Mouse (Mus musculus): Measurements from ENCODE around the gene Mrtfb. TPM values are rescaled to one million over a fixed set of nuclear protein-coding genes. Genes with fewer than 3 reads are reported as not detected.
A peak's percentile ranks its signal among the peaks of the same experiment; 100 is the strongest.

Gene Mrtfb
- polyA plus RNA-seq, 2 experiments, result 1.1 to 3.3 TPM

DNA sequence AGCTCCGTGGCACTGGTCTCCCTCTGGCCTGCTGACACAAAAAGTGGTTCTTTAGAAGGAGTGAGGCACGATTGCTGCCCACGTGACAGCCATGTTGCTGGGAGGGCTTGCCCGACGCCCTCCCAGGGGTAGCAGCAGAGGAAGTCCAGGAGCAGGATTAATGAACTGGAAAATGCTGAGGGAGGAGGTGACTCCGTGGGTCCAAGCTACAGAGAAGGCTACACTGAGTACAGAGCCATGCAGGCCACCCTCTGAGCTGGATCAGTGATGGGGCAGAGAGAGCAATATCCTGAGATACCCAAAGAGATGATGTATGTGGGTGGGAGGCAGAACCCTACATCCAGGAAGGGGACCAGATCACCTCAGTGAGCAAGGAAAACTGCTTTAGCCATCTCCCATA is 148.4 kb downstream of the Mrtfb start:
- no peaks in the 10 kb centered on the region for H3K4me1 ChIP-seq (replicated peaks; ENCODE audit: control insufficient read depth in 2 of 2, insufficient read depth in 2 of 2, low read length in 1 of 2)
- no peak for TF ChIP-seq EP300 (IDR thresholded peaks at IDR 0.05; ENCODE audit: low read depth)
- no peak overlapping the region for H3K4me3 ChIP-seq (ENCODE audit: insufficient read depth in 1 of 2, low read depth in 2 of 2, low read length in 2 of 2)
- no peak overlapping the region for H3K4me2 ChIP-seq (ENCODE audit: low read depth)
- H3K9me3 ChIP-seq (ENCODE audit: control insufficient read depth, low read length), result no peaks in the 10 kb centered on the region
- no peak for ATAC-seq (ENCODE audit: insufficient read depth)
- no peaks in the 10 kb centered on the region for H3K36me3 ChIP-seq (replicated peaks; ENCODE audit: control insufficient read depth, insufficient read depth, low read depth)
- H3K27ac ChIP-seq, result no peak overlapping the region
- 71% methylated on average over 6 of the region's 6 CpGs for WGBS (ENCODE audit: insufficient replicate concordance)
- H3K9ac ChIP-seq (replicated peaks), result no peak overlapping the region
- H3K27me3 ChIP-seq (ENCODE audit: control insufficient read depth, insufficient read depth, low read length), result no peaks in the 10 kb centered on the region
- DNase-seq (ENCODE audit: low read depth in 3 of 3, low spot score in 3 of 3), result no peak

DNA sequence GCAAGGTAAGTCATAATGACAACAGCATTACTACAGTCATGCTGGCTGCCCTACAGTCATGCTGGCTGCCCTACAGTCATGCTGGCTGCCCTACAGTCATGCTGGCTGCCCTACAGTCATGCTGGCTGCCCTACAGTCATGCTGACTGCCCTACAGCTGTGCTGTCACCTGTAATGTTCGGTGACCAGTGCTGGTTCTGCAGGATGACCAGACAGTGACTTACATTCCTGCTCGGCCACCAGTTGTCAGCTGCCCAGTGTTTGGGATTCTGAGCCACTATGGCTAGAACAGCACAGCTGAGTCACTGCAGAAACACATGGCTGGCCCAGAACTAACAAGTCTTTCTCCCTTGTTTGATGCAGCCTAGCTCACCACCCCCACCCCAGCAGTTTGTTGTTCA is 149.1 kb downstream of the Mrtfb start:
- Histone ChIP-seq H3K4me1 (replicated peaks; ENCODE audit: control insufficient read depth in 2 of 2, insufficient read depth in 2 of 2, low read length in 1 of 2) (no peaks in the 10 kb centered on the region), H3K27me3 (ENCODE audit: control insufficient read depth, insufficient read depth, low read length) (no peaks in the 10 kb centered on the region), H3K9me3 (ENCODE audit: control insufficient read depth, low read length) (no peaks in the 10 kb centered on the region), H3K9ac (replicated peaks) (no peak overlapping the region), H3K36me3 (replicated peaks; ENCODE audit: control insufficient read depth, insufficient read depth, low read depth) (0 out of 2 replicates have a peak, but pooled peaks cover under 1% of the 10 kb centered on the region), H3K27ac (no peak overlapping the region), H3K4me3 (ENCODE audit: insufficient read depth in 1 of 2, low read depth in 2 of 2, low read length in 2 of 2) (no peak overlapping the region), H3K4me2 (ENCODE audit: low read depth) (no peak overlapping the region)
- ATAC-seq (ENCODE audit: insufficient read depth), result no peak
- TF ChIP-seq EP300 (IDR thresholded peaks at IDR 0.05; ENCODE audit: low read depth) (no peak), CTCF (IDR thresholded peaks at IDR 0.05; ENCODE audit: low read depth) (no peak)
- DNase-seq (ENCODE audit: low read depth in 3 of 3, low spot score in 3 of 3), result no peak
- WGBS (ENCODE audit: insufficient replicate concordance), result 63% methylated on average over 2 of the region's 2 CpGs

DNA sequence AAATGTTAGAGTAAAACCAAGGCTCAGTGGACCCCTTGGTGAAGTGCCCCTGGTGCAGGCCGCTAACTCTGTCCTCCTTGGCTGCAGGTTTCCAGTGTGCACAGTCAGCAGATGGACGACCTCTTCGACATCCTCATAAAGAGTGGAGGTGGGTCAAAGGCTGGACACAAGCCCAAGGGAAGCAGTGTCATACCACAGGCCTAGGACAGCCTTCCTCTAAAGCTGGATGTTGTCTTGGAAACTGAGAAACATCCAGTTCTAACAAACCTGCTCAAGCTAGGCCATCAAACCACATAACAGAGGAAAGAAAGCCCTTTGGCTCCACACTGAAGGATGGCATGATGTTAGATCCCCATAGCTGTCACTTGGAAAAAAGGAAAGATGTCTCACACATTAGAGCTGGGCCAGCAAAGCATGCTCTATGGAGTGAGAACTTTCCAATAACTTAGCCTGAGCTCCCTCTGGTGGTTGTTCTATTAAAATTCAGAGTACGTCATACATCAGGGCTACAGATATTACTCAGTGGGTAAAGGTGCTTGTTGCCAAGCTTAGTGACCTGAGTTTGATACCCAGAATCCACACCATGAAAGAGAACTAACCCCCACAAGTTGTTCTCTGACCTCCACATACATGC is 153.4 kb downstream of the Mrtfb start:
- ATAC-seq (ENCODE audit: insufficient read depth), result no peak
- DNase-seq (ENCODE audit: low read depth in 3 of 3, low spot score in 3 of 3), result peak in 2 of 3 experiments; percentile 22
- Histone ChIP-seq H3K4me1 (replicated peaks; ENCODE audit: control insufficient read depth in 2 of 2, insufficient read depth in 2 of 2, low read length in 1 of 2) (no peaks in the 10 kb centered on the region), H3K4me3 (ENCODE audit: insufficient read depth in 1 of 2, low read depth in 2 of 2, low read length in 2 of 2) (no peak overlapping the region), H3K9me3 (ENCODE audit: control insufficient read depth, low read length) (no peaks in the 10 kb centered on the region), H3K36me3 (replicated peaks; ENCODE audit: control insufficient read depth, insufficient read depth, low read depth) (peaks cover 4% of the 10 kb centered on the region; the same call in 1 of the 2 replicates), H3K4me2 (ENCODE audit: low read depth) (no peak overlapping the region), H3K27me3 (ENCODE audit: control insufficient read depth, insufficient read depth, low read length) (no peaks in the 10 kb centered on the region), H3K27ac (no peak overlapping the region), H3K9ac (replicated peaks) (no peak overlapping the region)
- TF ChIP-seq CTCF (IDR thresholded peaks at IDR 0.05; ENCODE audit: low read depth) (peak; percentile 50), EP300 (IDR thresholded peaks at IDR 0.05; ENCODE audit: low read depth) (no peak)
- 67% methylated on average over 4 of the region's 4 CpGs for WGBS (ENCODE audit: insufficient replicate concordance)

DNA sequence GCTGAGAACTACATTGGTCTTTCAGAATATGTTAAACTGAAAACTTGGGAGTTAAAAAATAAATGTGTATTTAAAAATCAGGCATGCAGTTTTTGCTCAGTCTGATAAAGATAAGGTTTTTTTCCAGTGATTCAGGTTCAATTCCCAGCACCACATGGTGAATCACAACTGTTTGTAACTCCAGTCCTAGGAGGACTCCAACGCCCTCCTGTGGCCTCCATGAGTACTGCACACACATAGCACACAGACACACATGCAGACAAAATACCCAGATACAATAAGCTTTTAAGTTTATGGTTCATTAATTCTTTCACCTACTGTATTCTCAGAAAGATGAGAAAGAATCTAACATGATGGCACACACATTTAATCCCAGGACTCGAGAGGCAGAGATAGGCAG is 154.5 kb downstream of the Mrtfb start:
- Histone ChIP-seq H3K9ac (replicated peaks) (no peak overlapping the region), H3K4me2 (ENCODE audit: low read depth) (no peak overlapping the region), H3K4me3 (ENCODE audit: insufficient read depth in 1 of 2, low read depth in 2 of 2, low read length in 2 of 2) (no peak overlapping the region), H3K4me1 (replicated peaks; ENCODE audit: control insufficient read depth in 2 of 2, insufficient read depth in 2 of 2, low read length in 1 of 2) (no peaks in the 10 kb centered on the region), H3K9me3 (ENCODE audit: control insufficient read depth, low read length) (no peaks in the 10 kb centered on the region), H3K27ac (no peak overlapping the region), H3K27me3 (ENCODE audit: control insufficient read depth, insufficient read depth, low read length) (no peaks in the 10 kb centered on the region), H3K36me3 (replicated peaks; ENCODE audit: control insufficient read depth, insufficient read depth, low read depth) (peaks cover 4% of the 10 kb centered on the region; the same call in 1 of the 2 replicates)
- ATAC-seq (ENCODE audit: insufficient read depth), result no peak
- no peak for DNase-seq (ENCODE audit: low read depth in 3 of 3, low spot score in 3 of 3)
- WGBS (ENCODE audit: insufficient replicate concordance), result 61% methylated on average over 2 of the region's 2 CpGs
- TF ChIP-seq EP300 (IDR thresholded peaks at IDR 0.05; ENCODE audit: low read depth) (no peak), CTCF (IDR thresholded peaks at IDR 0.05; ENCODE audit: low read depth) (peak; percentile 34)

DNA sequence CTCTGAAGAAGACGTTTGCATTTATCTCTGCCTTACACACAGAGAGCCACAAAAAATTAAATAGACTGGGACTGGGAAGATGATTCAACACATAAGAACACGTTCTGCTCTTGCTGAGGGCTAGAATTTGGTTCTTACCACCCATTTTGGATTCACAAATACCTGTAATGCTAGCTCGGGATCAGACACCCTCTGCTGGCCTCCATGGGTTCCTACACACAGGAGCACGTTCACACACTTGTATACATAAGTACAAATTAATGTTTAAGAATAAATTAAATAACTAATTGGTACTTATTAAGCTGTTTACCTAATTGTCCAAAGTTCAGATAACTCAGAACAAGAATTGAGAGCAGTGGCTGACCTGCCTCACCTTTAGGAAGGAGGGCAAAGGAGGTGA is 155.2 kb downstream of the Mrtfb start:
- H3K36me3 ChIP-seq (replicated peaks; ENCODE audit: control insufficient read depth, insufficient read depth, low read depth), result peaks cover 4% of the 10 kb centered on the region; the same call in 1 of the 2 replicates
- no peaks in the 10 kb centered on the region for H3K4me1 ChIP-seq (replicated peaks; ENCODE audit: control insufficient read depth in 2 of 2, insufficient read depth in 2 of 2, low read length in 1 of 2)
- no peak overlapping the region for H3K27ac ChIP-seq
- no peak for DNase-seq (ENCODE audit: low read depth in 3 of 3, low spot score in 3 of 3)
- H3K27me3 ChIP-seq (ENCODE audit: control insufficient read depth, insufficient read depth, low read length), result no peaks in the 10 kb centered on the region
- H3K9me3 ChIP-seq (ENCODE audit: control insufficient read depth, low read length), result no peaks in the 10 kb centered on the region
- WGBS (ENCODE audit: insufficient replicate concordance), result 71% methylated on average over 4 of the region's 4 CpGs
- no peak for ATAC-seq (ENCODE audit: insufficient read depth)
- H3K4me2 ChIP-seq (ENCODE audit: low read depth), result no peak overlapping the region
- no peak overlapping the region for H3K4me3 ChIP-seq (ENCODE audit: insufficient read depth in 1 of 2, low read depth in 2 of 2, low read length in 2 of 2)
- H3K9ac ChIP-seq (replicated peaks), result no peak overlapping the region
- TF ChIP-seq EP300 (IDR thresholded peaks at IDR 0.05; ENCODE audit: low read depth) (no peak), CTCF (IDR thresholded peaks at IDR 0.05; ENCODE audit: low read depth) (peak; percentile 20; the same call in 1 of the 2 replicates)
